Mouse (Mus musculus) cortical plate, adult 2 months (tissue): ENCODE measurements around the gene Jun.

Source experiments
- CTCF ChIP-seq: fragments of 200-500 bp; IDR thresholded peaks from 2 replicates; pipeline ENCODE4 v1.5.1; 2011; ENCODE audit warnings: mild to moderate bottlenecking, control low read depth, low read length; ENCODE audit not compliant: insufficient read depth; ENCODE audit errors: extremely low read depth
- POLR2A ChIP-seq: fragments of 200-500 bp; IDR thresholded peaks from 2 replicates; pipeline ENCODE4 v1.6.1; 2011; ENCODE audit warnings: mild to moderate bottlenecking, low read length, control low read depth; ENCODE audit not compliant: insufficient read depth; ENCODE audit errors: extremely low read depth

GRCm38 (mm10) chr4:95098722-95099097, 46.7 kb upstream of the Jun start:
- TF ChIP-seq CTCF (no peak), POLR2A (no peak)
